Mouse (Mus musculus) small intestine, adult 2 months (tissue): ENCODE results near the gene Zfp94. TPM values are rescaled to one million over a fixed set of nuclear protein-coding genes. Genes with fewer than 3 reads are reported as not detected.
A peak's percentile ranks its signal among the peaks of the same experiment; 100 is the strongest.

Source experiments
- H3K27ac ChIP-seq: fragments of 200-500 bp; 2 replicates; pipeline ENCODE4 v1.5.1; 2012; ENCODE audit warnings: low read depth, low read length, control low read depth, inconsistent platforms; ENCODE audit not compliant: insufficient read depth
- H3K27me3 ChIP-seq: fragments of 200-500 bp; 2 replicates; pipeline ENCODE4 v1.6.1; 2012; ENCODE audit warnings: mild to moderate bottlenecking, moderate library complexity, low read length, inconsistent platforms; ENCODE audit not compliant: control insufficient read depth, insufficient read depth
- H3K36me3 ChIP-seq: fragments of 200-500 bp; 2 replicates; pipeline ENCODE4 v1.6.1; 2012; ENCODE audit warnings: mild to moderate bottlenecking, low read length, control low read depth, inconsistent platforms; ENCODE audit not compliant: control insufficient read depth, insufficient read depth
- H3K4me1 ChIP-seq: fragments of 200-500 bp; 2 replicates; pipeline ENCODE4 v1.6.1; 2012; ENCODE audit warnings: low read length, inconsistent platforms, mixed read lengths; ENCODE audit not compliant: control insufficient read depth, insufficient read depth, insufficient read length
- H3K4me3 ChIP-seq: fragments of 200-500 bp; 2 replicates; pipeline ENCODE4 v1.5.1; 2012; ENCODE audit warnings: low read depth, mild to moderate bottlenecking, control low read depth, inconsistent platforms, low read length, moderate library complexity
- CTCF ChIP-seq: fragments of 200-500 bp; IDR thresholded peaks from 2 replicates; pipeline ENCODE4 v1.5.1; 2012; ENCODE audit warnings: low read depth, mild to moderate bottlenecking, control low read depth, inconsistent platforms, low read length, moderate library complexity, mixed read lengths; ENCODE audit not compliant: insufficient replicate concordance, insufficient read length; ENCODE audit errors: extremely low read depth
- POLR2A ChIP-seq: fragments of 200-500 bp; IDR thresholded peaks from 2 replicates; pipeline ENCODE4 v1.6.1; 2012; ENCODE audit warnings: low read depth, mild to moderate bottlenecking, control low read depth, inconsistent platforms, low read length, moderate library complexity
- WGBS: fragments of 180-500 bp; shearing (Covaris S2); methylation state at CpG from one replicate; pipeline ENCODE4 v1.1.7; 2018; 5-methylcytosine and 5-hydroxymethylcytosine counted together
- polyA plus RNA-seq: library from polyadenylated mRNA; depleted of rRNA; stranded (reverse); fragments of >200 nt; gene quantifications from 2 replicates; pipeline ENCODE4 v1.2.3, GENCODE M21; 2012; rRNA removed

Zfp94 gene
- polyA plus RNA-seq: 0.84 and 1.5 TPM in 2 replicates

DNA sequence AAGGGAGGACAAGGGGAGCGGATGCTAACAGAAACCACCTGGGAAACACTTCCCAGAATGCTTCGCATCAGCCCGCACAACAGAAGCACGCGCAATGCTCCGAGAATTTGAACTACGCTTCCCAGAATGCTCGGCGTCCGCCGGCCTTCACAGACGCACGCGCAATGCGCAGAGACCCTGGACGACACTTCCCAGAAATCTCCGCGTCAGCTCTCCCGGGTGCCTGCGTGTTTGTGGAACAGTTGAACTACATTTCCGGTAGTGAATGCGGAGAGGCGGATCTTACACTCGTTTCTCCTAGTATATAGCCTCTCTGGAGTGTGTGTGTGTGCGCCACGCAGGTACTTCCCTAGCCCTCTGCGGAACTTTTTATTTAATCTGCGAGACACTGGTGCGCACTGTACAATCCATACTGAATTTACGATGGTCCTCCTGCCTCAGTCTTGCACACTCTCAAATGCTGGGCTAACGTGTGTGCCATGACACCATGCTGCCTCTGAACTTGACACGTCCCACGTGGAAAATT is at the start of gene Zfp94:
Gene Zfp94, minus strand, starts transcription at position 100 of the 526 bp plus-strand sequence.
- peaks cover 7% of the 10 kb centered on the region; the same call in 1 of the 2 replicates for H3K4me1 ChIP-seq
- TF ChIP-seq CTCF: no peak
- peak; percentile 68; the same call in 1 of the 2 replicates for TF ChIP-seq POLR2A
- H3K4me3 ChIP-seq: peak within 1 kb of the TSS; percentile 72
- WGBS: under 1% methylated on average over 33 of the region's 33 CpGs
- no peaks in the 10 kb centered on the region; the same call in 1 of the 2 replicates for H3K36me3 ChIP-seq
- H3K27ac ChIP-seq: peak within 1 kb of the TSS; percentile 61
- H3K27me3 ChIP-seq: no peaks in the 10 kb centered on the region

DNA sequence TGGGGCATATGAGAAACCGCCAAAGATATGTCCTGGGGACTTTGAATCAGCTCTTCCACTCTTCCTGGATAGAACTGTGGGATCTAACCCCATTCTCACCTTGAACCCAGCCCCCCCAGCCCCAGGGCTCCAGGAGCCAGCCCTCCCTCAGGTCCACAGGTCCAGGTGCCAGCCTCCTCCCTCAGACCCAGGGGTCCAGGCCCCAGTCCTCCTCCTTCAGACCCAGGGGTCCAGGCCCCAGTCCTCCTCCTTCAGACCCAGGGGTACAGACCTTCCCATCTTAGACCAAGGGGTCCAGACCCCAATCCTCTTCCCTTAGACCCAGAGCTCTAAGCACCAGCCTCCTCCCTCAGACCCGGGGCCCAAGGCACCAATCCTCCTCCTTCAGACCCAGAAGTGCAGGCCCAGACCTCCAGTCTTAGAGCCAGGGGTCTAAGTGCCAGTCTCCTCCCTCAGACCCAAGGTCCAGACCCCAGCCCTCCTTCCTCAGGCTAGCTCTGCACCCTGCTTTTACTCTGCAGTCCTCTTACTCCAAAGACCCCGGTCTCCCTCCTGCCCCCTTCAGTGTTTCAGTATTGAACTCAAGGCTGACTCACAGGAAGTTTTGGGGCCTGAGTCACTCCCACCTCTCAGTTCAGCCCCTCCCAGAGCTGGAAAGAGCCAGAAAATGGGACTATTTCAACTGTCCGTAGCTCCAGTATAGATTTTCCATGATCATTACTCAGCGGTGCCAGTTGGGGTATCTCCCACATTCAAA is 49.0 kb upstream of the Zfp94 start:
- H3K27ac ChIP-seq: no peak overlapping the region
- WGBS: 69% methylated on average over 5 of the region's 5 CpGs
- no peaks in the 10 kb centered on the region for H3K27me3 ChIP-seq
- peaks cover 26% of the 10 kb centered on the region for H3K4me1 ChIP-seq
- H3K4me3 ChIP-seq: no peak overlapping the region
- no peaks in the 10 kb centered on the region for H3K36me3 ChIP-seq
- TF ChIP-seq CTCF: no peak
- TF ChIP-seq POLR2A: no peak

DNA sequence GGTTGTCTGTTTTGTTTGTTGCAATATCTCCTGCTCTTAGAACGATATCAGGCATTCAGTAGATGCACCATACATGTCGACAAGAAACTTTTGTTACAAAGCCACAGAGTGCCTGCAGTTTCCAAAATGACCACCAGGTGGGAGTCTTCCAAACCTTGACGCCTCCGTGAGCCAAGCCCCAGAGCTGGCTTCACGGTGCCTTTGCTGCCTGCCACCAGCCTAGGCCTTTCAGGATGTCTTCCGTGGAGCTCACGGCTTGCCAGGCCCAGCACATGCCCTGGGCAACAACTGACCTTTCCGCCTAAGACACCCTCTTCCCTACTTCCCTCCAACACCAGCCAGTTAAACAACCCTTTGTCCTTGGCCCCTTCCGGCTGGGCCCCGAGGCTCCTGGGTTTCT is 48.4 kb upstream of the Zfp94 start:
- no peaks in the 10 kb centered on the region for H3K36me3 ChIP-seq
- no peak overlapping the region for H3K4me3 ChIP-seq
- peaks cover 21% of the 10 kb centered on the region for H3K4me1 ChIP-seq
- H3K27me3 ChIP-seq: no peaks in the 10 kb centered on the region
- no peak overlapping the region for H3K27ac ChIP-seq
- TF ChIP-seq CTCF (peak; percentile 89), POLR2A (no peak)
- WGBS: 5% methylated on average over 10 of the region's 10 CpGs

DNA sequence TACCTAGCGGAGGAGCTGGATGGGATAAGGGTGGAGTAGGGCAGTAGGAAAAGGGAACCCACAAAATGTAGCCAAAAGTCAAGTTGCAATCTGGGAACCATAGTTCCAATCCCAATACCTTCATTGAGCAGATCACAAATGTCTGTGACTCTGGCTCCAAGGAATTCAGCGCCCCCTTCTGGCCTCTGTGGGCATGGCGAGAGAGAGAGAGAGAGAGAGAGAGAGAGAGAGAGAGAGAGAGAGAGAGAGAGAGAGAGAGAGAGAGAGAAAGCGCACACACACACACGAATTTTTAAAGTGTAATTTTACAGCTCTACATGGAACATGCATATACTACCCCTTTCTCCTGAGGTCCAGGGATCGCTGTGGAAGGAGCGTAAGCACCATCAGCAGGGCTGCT is 46.8 kb upstream of the Zfp94 start:
- peak overlapping the region; percentile 24; the same call in 1 of the 2 replicates for H3K4me3 ChIP-seq
- 9% methylated on average over 7 of the region's 7 CpGs for WGBS
- H3K36me3 ChIP-seq: no peaks in the 10 kb centered on the region
- peak; percentile 48; the same call in 1 of the 2 replicates for TF ChIP-seq CTCF
- no peak for TF ChIP-seq POLR2A
- peaks cover 18% of the 10 kb centered on the region for H3K4me1 ChIP-seq
- no peaks in the 10 kb centered on the region for H3K27me3 ChIP-seq
- H3K27ac ChIP-seq: no peak overlapping the region

DNA sequence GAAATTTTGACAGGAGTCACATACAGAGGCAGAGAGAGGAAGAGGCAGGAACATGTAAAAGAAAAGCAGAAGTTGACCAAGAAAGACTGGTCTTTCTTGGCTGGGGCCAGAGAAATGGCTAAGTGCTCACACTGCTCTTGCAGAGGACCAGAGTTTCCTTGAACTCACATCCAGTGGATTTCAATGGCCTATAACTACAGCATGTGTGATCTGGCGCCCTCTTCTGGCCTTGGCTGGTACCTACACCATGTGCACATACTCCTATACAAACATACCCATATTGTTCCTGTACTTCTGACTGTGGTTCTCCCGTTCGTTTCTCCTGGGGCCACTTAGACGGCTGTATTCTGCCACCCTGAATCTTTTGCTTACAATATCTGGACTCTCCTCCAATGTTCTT is 44.5 kb upstream of the Zfp94 start:
- Histone ChIP-seq H3K27me3 (no peaks in the 10 kb centered on the region), H3K4me3 (no peak overlapping the region), H3K27ac (no peak overlapping the region), H3K4me1 (peaks cover 14% of the 10 kb centered on the region), H3K36me3 (no peaks in the 10 kb centered on the region)
- WGBS: 63% methylated on average over 4 of the region's 4 CpGs
- no peak for TF ChIP-seq POLR2A
- TF ChIP-seq CTCF: peak; percentile 17; the same call in 1 of the 2 replicates

DNA sequence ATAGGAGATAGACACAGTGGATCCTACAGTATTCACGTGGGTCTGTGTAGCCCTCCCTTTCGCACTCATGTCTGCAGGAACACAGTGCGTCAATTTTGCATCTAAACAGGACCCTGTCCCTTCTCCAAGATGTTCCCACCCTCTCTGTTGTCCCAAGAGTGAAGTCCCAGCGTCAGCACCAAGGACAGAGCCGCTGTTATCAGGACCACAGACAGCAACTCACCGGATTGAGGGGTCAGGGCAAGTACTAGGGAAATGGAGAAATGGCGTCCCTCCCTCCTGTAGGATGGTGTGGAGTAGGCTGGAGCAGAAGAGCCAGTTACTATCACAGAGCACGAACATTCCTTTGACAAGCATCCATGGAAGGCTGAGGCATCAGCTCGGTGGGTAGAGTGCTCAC is 42.8 kb upstream of the Zfp94 start:
- H3K27ac ChIP-seq: no peak overlapping the region
- WGBS: 27% methylated on average over 9 of the region's 9 CpGs
- peaks cover 5% of the 10 kb centered on the region; the same call in 1 of the 2 replicates for H3K4me1 ChIP-seq
- H3K36me3 ChIP-seq: no peaks in the 10 kb centered on the region
- TF ChIP-seq POLR2A: no peak
- TF ChIP-seq CTCF: no peak
- no peak overlapping the region for H3K4me3 ChIP-seq
- H3K27me3 ChIP-seq: no peaks in the 10 kb centered on the region

DNA sequence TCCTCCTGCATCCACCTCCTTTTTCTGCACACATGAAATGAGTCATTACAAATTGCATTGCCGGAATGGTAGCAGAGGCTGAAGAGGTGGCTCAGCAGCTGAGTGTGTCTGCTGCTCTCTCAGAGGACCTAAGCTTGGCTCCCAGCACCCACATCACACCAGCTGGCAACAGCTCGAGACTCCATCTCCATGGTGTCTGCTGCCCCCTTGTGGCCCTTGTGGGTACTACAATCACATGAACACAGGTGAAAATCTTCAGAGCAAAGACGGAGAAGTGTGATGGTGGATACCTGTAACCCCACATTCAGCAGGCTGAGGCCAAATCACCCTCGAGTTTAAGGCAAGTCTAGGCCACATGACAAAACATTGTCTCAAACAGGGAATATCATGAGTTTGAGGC is 41.4 kb upstream of the Zfp94 start:
- H3K27ac ChIP-seq: no peak overlapping the region
- no peak for TF ChIP-seq POLR2A
- peak; percentile 59; the same call in 1 of the 2 replicates for TF ChIP-seq CTCF
- no peaks in the 10 kb centered on the region for H3K27me3 ChIP-seq
- H3K4me3 ChIP-seq: no peak overlapping the region
- 43% methylated on average over 4 of the region's 4 CpGs for WGBS
- H3K4me1 ChIP-seq: no peaks in the 10 kb centered on the region
- no peaks in the 10 kb centered on the region for H3K36me3 ChIP-seq
